Mouse (Mus musculus) small intestine, adult 10 weeks (tissue): ENCODE results near the gene 9230110F15Rik. TPM values are rescaled to one million over a fixed set of nuclear protein-coding genes. Genes with fewer than 3 reads are reported as not detected.

ENCODE experiments used
- polyA plus RNA-seq: library from polyadenylated mRNA; stranded (reverse); fragments of 350-450 nt; fragmentation: Illumina TruSeq; extraction: RNeasy Lipid Tissue Mini Kit (QIAGEN cat#74804); gene quantifications from one replicate; pipeline ENCODE4 v1.2.3, GENCODE M21; 2014; ENCODE audit warnings: low replicate concordance

9230110F15Rik gene
- not detected for polyA plus RNA-seq

GRCm38 (mm10) chr9:35844050-35844449 lies at the start of gene 9230110F15Rik:
Gene 9230110F15Rik, minus strand, starts transcription at chr9:35844150.

GRCm38 (mm10) chr9:35790001-35790400 lies 53.9 kb downstream of the 9230110F15Rik start, which contains the start of the genes Gm27235 and D730048I06Rik:
Gene Gm27235, minus strand, starts transcription at chr9:35790101.
Gene D730048I06Rik, minus strand, starts transcription at chr9:35790112.

Other genes starting within 250 kb of the 9230110F15Rik start
- 0.56 TPM for gene Pate4, start 232.2 kb downstream of the 9230110F15Rik start, polyA plus RNA-seq
- not detected for gene Pate3, start 195.9 kb downstream of the 9230110F15Rik start, polyA plus RNA-seq
- not detected for gene Pate1, start 156.8 kb downstream of the 9230110F15Rik start, polyA plus RNA-seq
- gene Gm17677, start 103.1 kb downstream of the 9230110F15Rik start, polyA plus RNA-seq = not detected
- gene Gm17727, start 66.0 kb downstream of the 9230110F15Rik start, polyA plus RNA-seq = not detected
- not detected for gene Gm27235, start 54.0 kb downstream of the 9230110F15Rik start, polyA plus RNA-seq
- gene D730048I06Rik, start 54.0 kb downstream of the 9230110F15Rik start, polyA plus RNA-seq = not detected
- gene 9230113P08Rik, start 64.3 kb upstream of the 9230110F15Rik start, polyA plus RNA-seq = not detected